Mouse (Mus musculus) embryo, embryonic 9.5 days (tissue): ENCODE measurements around the gene Gmip.

Experiments used
- DNase-seq: peaks from one replicate; pipeline ENCODE4 v3.0.0-alpha.2; 2017; ENCODE audit errors: extremely low spot score

Gmip gene

GRCm38 (mm10) chr8:69808094-69808863, at the start of gene Gmip:
Gene Gmip, plus strand, starts transcription at chr8:69808679.
- DNase-seq: peak; percentile 79

DNA sequence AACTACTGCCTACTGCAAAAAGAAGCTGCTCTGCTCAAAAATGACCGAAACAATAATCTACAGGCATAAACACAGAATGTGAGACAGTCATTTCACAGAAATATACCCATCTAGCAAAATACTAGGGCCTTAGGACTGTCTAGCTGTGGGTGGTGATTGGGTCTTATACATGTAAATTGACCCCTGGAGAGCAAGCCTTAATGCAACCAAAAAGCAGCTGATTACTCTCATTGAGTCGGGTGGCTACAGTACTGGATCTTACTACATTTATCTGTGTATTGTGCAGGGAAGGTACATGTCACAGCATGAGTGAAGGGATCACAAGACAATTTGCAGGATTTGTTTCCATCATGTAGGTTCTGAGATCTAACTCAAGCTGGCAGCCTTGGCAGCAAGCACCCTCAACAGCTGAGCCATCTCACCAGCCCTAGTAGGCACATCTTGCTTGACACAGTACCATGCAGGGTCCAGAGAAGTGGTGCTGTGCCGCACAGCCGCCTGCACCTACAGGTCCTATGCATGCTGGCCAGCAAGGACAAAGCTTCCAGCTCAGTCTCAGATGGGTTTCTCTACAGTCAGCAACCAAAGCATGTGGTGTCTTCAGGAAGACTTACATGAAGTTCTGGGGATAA, 46.5 kb upstream of the Gmip start:
- no peak for DNase-seq

DNA sequence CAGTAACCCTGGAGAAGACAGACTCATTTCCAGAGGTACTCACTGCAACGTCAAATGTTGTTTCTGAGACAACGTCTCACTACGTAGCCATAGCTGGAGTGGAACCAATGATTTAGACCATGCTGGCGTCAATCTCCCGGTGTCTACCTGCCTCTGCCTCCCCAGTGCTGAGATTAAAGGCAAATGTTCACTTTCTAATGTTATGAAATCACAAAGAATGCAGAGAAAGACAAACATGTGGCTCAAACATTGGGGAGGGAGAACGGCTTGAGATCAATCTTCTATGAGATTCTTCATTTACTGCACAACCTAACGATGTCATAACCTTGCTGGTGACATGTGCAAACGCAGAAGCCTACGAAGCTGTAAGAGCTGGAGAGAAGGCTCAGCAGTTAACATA, 37.3 kb upstream of the Gmip start:
- DNase-seq: no peak

GRCm38 (mm10) chr8:69772106-69772505, 36.4 kb upstream of the Gmip start:
- DNase-seq: no peak

DNA sequence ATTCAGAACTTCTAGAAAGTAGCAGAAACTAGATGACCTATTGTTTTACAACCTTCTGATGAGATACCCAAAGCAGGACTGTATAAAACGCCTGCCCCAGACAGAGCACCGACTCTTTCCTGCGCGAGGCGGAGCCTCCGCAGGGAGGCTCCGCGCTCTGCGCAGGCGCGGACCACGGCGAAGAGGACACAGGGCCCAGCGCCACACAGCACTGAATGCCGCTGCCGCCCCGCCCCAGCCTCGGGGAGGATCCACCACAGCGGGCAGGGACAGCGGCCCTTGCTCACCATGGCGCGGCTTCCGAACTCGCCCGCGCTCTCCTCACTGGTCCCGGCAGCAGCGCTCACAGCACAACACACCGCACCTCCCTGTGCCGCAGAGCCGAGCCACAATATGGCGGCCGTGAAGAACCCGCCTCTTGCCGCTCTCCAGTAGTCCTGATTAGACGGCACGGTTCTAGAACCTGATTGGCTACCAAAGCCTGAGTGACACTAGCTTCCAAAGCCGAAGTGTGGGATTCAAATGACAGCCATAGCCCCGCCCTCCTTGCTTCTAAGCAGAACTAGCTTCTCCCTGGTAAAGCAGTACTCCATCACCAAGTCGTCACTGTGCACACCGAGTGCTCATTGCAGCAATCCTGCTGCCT, 33.9 kb upstream of the Gmip start, which contains the start of gene Gm20422:
Gene Gm20422 (minus strand): TSS at position 384 of the 646 bp plus-strand sequence.
- DNase-seq: peak; percentile 93

GRCm38 (mm10) chr8:69775149-69775534, 33.3 kb upstream of the Gmip start:
- no peak for DNase-seq

- DNase-seq: no peak
Observed at GRCm38 (mm10) chr8:69777111-69777510, 31.4 kb upstream of the Gmip start.

GRCm38 (mm10) chr8:69789105-69789504, 19.4 kb upstream of the Gmip start:
- DNase-seq: no peak

- DNase-seq: no peak
Observed at GRCm38 (mm10) chr8:69789731-69790130, 18.7 kb upstream of the Gmip start.

- DNase-seq: peak; percentile 14
Observed at GRCm38 (mm10) chr8:69790364-69790763, 18.1 kb upstream of the Gmip start.

DNA sequence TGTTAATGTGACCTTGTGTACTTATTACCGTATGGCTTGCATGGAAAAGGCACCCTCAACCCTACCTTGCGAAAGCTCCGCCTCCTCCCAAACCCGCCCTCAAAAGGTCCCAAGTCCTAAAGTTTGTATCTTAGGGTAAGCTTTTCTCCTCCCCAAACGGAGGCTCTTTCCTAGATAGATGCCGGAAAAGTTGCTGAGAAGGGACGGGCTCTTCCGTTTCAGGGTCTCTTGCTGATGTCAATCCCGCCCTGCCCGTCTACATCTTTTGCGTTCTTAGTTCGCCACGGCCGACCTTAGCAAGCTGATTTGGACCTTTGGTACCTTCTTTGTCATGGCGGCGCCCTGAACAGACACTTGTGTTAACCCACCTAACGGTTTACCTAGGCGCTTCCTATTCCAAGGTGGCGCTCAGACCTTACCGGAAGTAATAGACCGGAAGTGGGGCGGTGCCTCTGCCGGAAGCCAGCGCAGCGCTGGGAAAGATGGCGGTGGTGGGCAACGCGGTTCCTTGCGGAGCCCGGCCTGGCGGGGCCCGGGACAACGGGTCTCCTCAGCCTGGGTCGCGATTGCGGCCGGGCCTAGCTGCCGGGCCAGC, 17.6 kb upstream of the Gmip start, which contains the start of the genes Atp13a1 and Zfp866:
Gene Atp13a1 (plus strand): TSS at position 391 of the 595 bp plus-strand sequence.
Gene Zfp866 (minus strand): TSS at position 406 of the 595 bp plus-strand sequence.
- peak; percentile 88 for DNase-seq

DNA sequence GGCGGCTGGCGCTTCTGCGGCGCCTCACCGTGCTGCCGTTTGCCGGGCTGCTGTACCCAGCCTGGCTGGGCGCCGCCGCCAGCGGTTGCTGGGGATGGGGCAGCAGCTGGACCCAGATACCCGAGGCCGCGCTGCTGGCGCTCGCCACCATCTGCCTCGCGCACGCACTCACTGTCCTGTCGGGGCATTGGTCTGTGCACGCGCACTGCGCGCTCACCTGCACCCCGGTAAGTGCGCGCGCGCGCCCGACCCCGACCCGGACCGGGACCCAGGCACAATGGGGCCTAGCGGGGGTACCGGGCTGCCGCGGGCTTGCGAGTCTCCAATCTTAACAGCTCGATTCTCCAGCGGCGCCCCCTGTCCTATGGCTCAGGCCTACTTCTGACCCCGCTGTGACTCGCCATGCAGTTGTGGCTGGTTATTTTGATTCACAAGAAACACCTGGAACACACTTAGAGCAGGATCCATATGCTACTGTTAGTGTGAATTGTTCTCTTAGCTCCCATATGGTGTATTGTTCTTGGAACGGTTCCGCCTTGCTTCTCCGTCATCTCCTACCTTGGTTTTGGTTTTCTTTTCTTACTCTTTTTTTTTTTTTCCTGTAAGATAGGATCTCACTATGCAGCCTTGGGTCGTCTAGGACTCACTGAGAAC, 16.9 kb upstream of the Gmip start:
- peak; percentile 63 for DNase-seq

GRCm38 (mm10) chr8:69793666-69794065, 14.8 kb upstream of the Gmip start:
- DNase-seq: no peak

- no peak for DNase-seq
Observed at GRCm38 (mm10) chr8:69794096-69794495, 14.4 kb upstream of the Gmip start.

DNA sequence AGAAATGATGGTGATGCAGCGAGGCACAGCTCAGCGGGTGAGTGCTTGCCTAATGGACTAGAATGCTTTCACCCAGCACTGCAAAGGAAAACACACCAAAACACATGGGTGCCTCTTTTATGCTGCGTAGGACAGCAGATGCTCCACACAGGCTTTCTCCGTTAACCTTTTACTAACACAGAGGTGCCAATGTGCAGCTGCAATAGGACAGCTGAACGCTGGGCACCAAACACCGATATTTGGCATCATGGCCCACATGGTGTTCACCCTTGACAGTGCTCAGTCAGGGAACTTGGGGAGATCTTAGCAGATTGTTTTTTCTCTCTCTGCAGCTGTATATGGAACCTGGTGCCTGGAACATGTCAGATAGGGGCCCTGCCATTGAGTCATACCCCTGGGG, 13.6 kb upstream of the Gmip start:
- DNase-seq: no peak

DNA sequence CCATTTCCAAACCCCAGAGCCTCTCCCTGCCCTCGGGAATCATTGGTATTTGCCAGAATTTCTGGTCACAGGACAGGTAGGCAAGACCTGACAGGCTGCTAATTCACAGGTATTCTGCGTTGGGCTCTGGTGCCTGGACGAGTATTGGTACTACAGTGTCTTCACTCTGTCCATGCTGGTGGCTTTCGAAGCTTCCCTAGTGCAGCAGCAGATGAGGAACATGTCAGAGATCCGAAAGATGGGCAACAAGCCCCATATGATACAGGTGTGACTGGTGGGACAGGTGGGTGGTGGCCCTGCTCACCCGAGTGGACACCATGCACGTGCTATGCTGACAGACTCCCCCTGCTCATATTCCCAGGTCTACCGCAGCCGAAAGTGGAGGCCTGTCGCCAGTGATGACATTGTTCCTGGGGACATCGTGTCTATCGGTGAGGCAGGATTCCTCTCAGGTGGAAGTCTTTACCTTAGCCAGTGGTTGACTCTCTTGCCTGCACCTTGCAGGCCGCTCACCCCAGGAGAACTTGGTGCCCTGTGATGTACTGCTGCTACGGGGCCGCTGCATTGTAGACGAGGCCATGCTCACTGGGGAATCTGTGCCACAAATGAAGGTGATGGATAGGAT, 11.6 kb upstream of the Gmip start:
- no peak for DNase-seq

DNA sequence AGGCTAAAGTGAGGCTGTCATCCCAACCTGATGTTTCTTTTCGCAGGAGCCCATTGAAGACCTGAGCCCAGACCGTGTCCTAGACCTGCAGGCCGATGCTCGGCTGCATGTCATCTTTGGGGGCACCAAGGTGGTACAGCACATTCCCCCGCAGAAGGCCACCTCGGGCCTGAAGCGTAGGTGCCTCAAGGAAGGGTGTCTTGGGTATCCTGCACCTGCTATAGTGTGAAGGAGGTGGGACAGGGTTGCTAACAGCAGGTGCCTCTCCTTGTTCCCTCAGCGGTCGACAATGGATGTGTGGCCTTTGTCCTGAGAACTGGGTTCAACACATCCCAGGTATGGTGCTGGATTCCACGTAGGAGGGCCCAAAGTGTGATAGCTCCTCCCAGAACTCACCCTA, 10.8 kb upstream of the Gmip start:
- DNase-seq: no peak

GRCm38 (mm10) chr8:69799261-69799660, 9.2 kb upstream of the Gmip start:
- DNase-seq: no peak

DNA sequence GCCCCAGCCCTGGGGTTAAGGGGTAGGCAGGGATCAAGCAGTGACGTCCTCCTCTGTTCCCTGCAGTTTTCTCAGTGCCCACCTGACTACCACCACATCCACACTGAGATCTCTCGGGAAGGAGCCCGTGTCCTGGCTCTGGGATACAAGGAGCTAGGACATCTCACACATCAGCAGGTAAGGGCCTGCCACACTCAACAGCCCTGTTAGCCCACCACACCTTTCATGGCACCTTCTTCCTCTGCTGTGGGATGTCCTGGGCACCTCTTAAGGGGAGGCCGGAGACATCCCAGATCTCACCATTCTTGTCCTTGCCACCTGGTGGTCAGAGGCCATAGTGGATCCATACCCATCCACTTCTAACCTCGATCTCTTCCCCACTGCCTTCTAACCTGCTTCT, 8.5 kb upstream of the Gmip start:
- DNase-seq: no peak

GRCm38 (mm10) chr8:69801796-69802195, 6.7 kb upstream of the Gmip start:
- DNase-seq: no peak

DNA sequence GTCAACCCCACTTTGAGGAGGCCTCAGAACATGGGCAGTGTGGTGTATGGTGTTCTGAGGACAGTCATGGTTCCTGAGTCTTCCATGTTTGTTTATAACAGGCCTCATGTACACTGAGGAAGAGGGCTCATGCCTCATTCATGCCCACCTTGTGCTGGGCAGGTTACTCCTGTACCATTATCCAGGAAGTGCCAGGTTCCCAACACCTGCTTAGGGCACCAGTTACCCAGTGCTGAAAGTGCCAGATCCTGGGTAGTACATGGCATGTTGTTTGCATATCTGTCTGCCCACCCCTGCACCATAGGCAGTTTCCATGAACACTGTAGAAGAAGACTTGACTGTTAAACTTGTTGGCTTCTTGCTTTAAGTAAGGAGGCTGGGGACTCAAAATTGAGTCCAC, 6.3 kb upstream of the Gmip start:
- no peak for DNase-seq
